Mouse (Mus musculus): Measurements from ENCODE around the gene Tmem140.

The Tmem140 gene

GRCm38 (mm10) chr6:34907696-34908260, 44.8 kb downstream of the Tmem140 start:
- in situ Hi-C loops (cut with MboI, MseI), result no loop called here

- in situ Hi-C loops (cut with MboI, MseI), result no loop called here
Measured at GRCm38 (mm10) chr6:34909631-34910345, 46.8 kb downstream of the Tmem140 start.

- in situ Hi-C loops (cut with MboI, MseI), result no loop called here
Measured at GRCm38 (mm10) chr6:34910371-34911219, 47.6 kb downstream of the Tmem140 start, which contains the start of gene Wdr91. Wdr91 (minus strand) TSS chr6:34910876.

GRCm38 (mm10) chr6:34913341-34914040, 50.5 kb downstream of the Tmem140 start:
- in situ Hi-C loops (cut with MboI, MseI), result no loop called here

- in situ Hi-C loops (cut with MboI, MseI), result no loop called here
Measured at GRCm38 (mm10) chr6:34914462-34914861, 51.5 kb downstream of the Tmem140 start.

- in situ Hi-C loops (cut with MboI, MseI), result no loop called here
Measured at GRCm38 (mm10) chr6:34919146-34919545, 56.2 kb downstream of the Tmem140 start.

GRCm38 (mm10) chr6:34919956-34920355, 57.0 kb downstream of the Tmem140 start, which contains the start of gene Stra8:
Stra8 (plus strand) TSS chr6:34920163.
- in situ Hi-C loops (cut with MboI, MseI), result no loop called here

GRCm38 (mm10) chr6:34920631-34921030, 57.7 kb downstream of the Tmem140 start:
- in situ Hi-C loops (cut with MboI, MseI), result no loop called here

- in situ Hi-C loops (cut with MboI, MseI), result no loop called here
Measured at GRCm38 (mm10) chr6:34921941-34922340, 59.0 kb downstream of the Tmem140 start.
